Mouse (Mus musculus): ENCODE measurements at regions not wholly inside any gene's neighbourhood (a gene's known extent, or its start where the extent isn't known, plus 50 kb on each side); places are given as distances from the start of the nearest gene placed in this dataset.

DNA sequence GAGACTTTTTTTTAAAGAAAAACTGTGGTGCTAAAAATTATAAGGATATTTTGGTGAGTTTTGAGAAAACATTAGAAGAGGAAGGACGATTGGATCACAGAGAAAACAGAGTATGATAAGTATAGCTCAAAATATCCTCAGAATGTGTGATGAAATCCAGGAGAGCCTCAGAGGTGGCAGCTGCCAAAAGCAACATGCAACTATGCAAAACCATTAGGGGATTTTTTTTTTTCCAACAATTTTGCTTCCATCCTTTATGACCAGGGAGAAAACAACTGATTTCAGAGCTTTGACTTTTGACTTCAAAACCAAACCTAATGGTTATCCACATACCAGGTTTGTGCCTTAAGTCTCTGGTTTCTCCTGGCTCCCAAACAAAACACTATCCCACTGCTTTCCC, 267.4 kb upstream of the Erbb4 start:
- no peaks in the 10 kb centered on the region for H3K79me2 ChIP-seq (replicated peaks; ENCODE audit: control insufficient read depth, extremely low read depth, insufficient read depth, poor library complexity, severe bottlenecking)
- peaks cover 16% of the 10 kb centered on the region for H3K9me3 ChIP-seq (replicated peaks; ENCODE audit: low read length)
- no peak overlapping the region for H3K4me2 ChIP-seq (ENCODE audit: insufficient read depth, low read depth, poor library complexity, severe bottlenecking)
- no peak for DNase-seq (ENCODE audit: extremely low read depth)
- H3K27me3 ChIP-seq (replicated peaks), result no peaks in the 10 kb centered on the region
- H3K4me3 ChIP-seq (replicated peaks in 1 of 3; ENCODE audit: low read depth in 2 of 3, low read length in 2 of 3, poor library complexity in 1 of 3), result no peak overlapping the region
- in situ Hi-C loops (cut with MboI; ENCODE audit: low pct_ligation_motif_present, low pct_unique_long_range_greater_than_20kb, low sequenced_read_pairs), result no loop called here
- no peaks in the 10 kb centered on the region for H3K4me1 ChIP-seq (ENCODE audit: control insufficient read depth in 1 of 2, insufficient read depth in 2 of 2)
- TF ChIP-seq MAZ (IDR thresholded peaks at IDR 0.05; ENCODE audit: low read depth, low read length) (no peak), RCOR1 (conservative IDR thresholded peaks at IDR 0.05; ENCODE audit: low read depth, low read length) (no peak), POLR2AphosphoS2 (IDR thresholded peaks at IDR 0.05; ENCODE audit: low read depth, low read length) (no peak), BHLHE40 (IDR thresholded peaks at IDR 0.05; ENCODE audit: low read depth, low read length) (no peak), TCF12 (IDR thresholded peaks at IDR 0.05; ENCODE audit: low read depth, low read length) (no peak), IRF4 (IDR thresholded peaks at IDR 0.05; ENCODE audit: low read depth, low read length) (no peak), SMC3 (IDR thresholded peaks at IDR 0.05; ENCODE audit: low read depth, low read length) (no peak), E2F4 (IDR thresholded peaks at IDR 0.05; ENCODE audit: insufficient replicate concordance, low read depth, low read length) (no peak), CTCF (conservative IDR thresholded peaks at IDR 0.05 in 1 of 2, IDR thresholded peaks at IDR 0.05 in 1 of 2; ENCODE audit: low read depth in 2 of 2, low read length in 2 of 2) (no peak), UBTF (IDR thresholded peaks at IDR 0.05; ENCODE audit: low read depth, low read length) (no peak), HCFC1 (IDR thresholded peaks at IDR 0.05; ENCODE audit: low read depth, low read length) (no peak), MAFK (IDR thresholded peaks at IDR 0.05; ENCODE audit: insufficient replicate concordance, low read length) (no peak), POLR2A (IDR thresholded peaks at IDR 0.05; ENCODE audit: low read depth, low read length) (no peak), NELFE (IDR thresholded peaks at IDR 0.05; ENCODE audit: low read depth, low read length) (no peak)
- dilution Hi-C loops (cut with MboI; ENCODE audit: extremely low pct_ligation_motif_present, extremely low pct_unique_long_range_greater_than_20kb, low sequenced_read_pairs), result no loop called here
- no peak overlapping the region for H3K9ac ChIP-seq (ENCODE audit: insufficient read depth, low read depth)
- H3K27ac ChIP-seq (ENCODE audit: insufficient read depth, low read depth), result no peak overlapping the region
- no peaks in the 10 kb centered on the region for H3K36me3 ChIP-seq (replicated peaks in 1 of 2; ENCODE audit: control insufficient read depth in 1 of 2, insufficient read depth in 1 of 2, low read length in 1 of 2)

DNA sequence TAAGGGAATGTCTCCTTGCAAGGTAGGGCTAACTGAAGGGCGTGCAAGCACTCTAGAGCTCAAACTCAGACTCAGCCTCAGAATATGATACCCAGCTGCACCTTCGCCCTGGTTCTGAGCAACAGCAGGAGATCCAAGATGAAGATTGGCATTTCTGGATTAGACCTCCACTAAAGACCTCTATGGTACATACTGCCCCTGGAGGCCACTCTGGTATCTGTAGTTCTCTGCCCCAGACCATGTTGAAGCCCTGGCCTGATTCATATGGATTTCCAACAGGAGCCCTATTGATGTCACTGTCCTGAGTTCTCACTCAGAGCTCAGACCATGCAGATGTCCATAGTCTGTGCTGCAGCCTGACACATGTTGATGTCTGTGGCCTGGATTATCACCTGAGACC, 262.2 kb upstream of the Erbb4 start:
- TF ChIP-seq BHLHE40 (IDR thresholded peaks at IDR 0.05; ENCODE audit: low read depth, low read length) (no peak), CTCF (conservative IDR thresholded peaks at IDR 0.05 in 1 of 2, IDR thresholded peaks at IDR 0.05 in 1 of 2; ENCODE audit: low read depth in 2 of 2, low read length in 2 of 2) (peak in 1 of 2 experiments; percentile 14; a peak in 1 of 4 replicates), JUND (conservative IDR thresholded peaks at IDR 0.05; ENCODE audit: low read depth, low read length) (no peak)
- H3K4me3 ChIP-seq (replicated peaks in 1 of 3; ENCODE audit: low read depth in 2 of 3, low read length in 2 of 3, poor library complexity in 1 of 3), result no peak overlapping the region
- no peak for DNase-seq (ENCODE audit: extremely low read depth)
- no peaks in the 10 kb centered on the region for H3K36me3 ChIP-seq (replicated peaks in 1 of 2; ENCODE audit: control insufficient read depth in 1 of 2, insufficient read depth in 1 of 2, low read length in 1 of 2)
- H3K9me3 ChIP-seq (replicated peaks; ENCODE audit: low read length), result no peaks in the 10 kb centered on the region
- H3K79me2 ChIP-seq (replicated peaks; ENCODE audit: control insufficient read depth, extremely low read depth, insufficient read depth, poor library complexity, severe bottlenecking), result no peaks in the 10 kb centered on the region
- in situ Hi-C loops (cut with MboI; ENCODE audit: low pct_ligation_motif_present, low pct_unique_long_range_greater_than_20kb, low sequenced_read_pairs) (no loop called here), dilution Hi-C loops (cut with MboI; ENCODE audit: extremely low pct_ligation_motif_present, extremely low pct_unique_long_range_greater_than_20kb, low sequenced_read_pairs) (no loop called here)
- H3K4me2 ChIP-seq (ENCODE audit: insufficient read depth, low read depth, poor library complexity, severe bottlenecking), result no peak overlapping the region
- H3K27ac ChIP-seq (ENCODE audit: insufficient read depth, low read depth), result no peak overlapping the region
- no peak overlapping the region for H3K9ac ChIP-seq (ENCODE audit: insufficient read depth, low read depth)
- H3K27me3 ChIP-seq (replicated peaks), result no peaks in the 10 kb centered on the region
- no peaks in the 10 kb centered on the region for H3K4me1 ChIP-seq (ENCODE audit: control insufficient read depth in 1 of 2, insufficient read depth in 2 of 2)

- Histone ChIP-seq H3K79me2 (replicated peaks; ENCODE audit: control insufficient read depth, extremely low read depth, insufficient read depth, poor library complexity, severe bottlenecking) (no peaks in the 10 kb centered on the region), H3K36me3 (replicated peaks in 1 of 2; ENCODE audit: control insufficient read depth in 1 of 2, insufficient read depth in 1 of 2, low read length in 1 of 2) (no peaks in the 10 kb centered on the region)
- dilution Hi-C loops (cut with MboI; ENCODE audit: extremely low pct_ligation_motif_present, extremely low pct_unique_long_range_greater_than_20kb, low sequenced_read_pairs), result no loop called here
Measured at GRCm38 (mm10) chr1:69367531-69367930, 259.7 kb upstream of the Erbb4 start.

More at GRCm38 (mm10) chr1:69367531-69367930, 259.7 kb upstream of the Erbb4 start:
- Histone ChIP-seq H3K4me2 (ENCODE audit: insufficient read depth, low read depth, poor library complexity, severe bottlenecking) (no peak overlapping the region), H3K27ac (ENCODE audit: insufficient read depth, low read depth) (no peak overlapping the region), H3K9me3 (replicated peaks; ENCODE audit: low read length) (no peaks in the 10 kb centered on the region), H3K4me1 (ENCODE audit: control insufficient read depth in 1 of 2, insufficient read depth in 2 of 2) (peaks cover 0 to 8% of the 10 kb centered on the region in 2 experiments; a peak in 2 of 4 replicates), H3K9ac (ENCODE audit: insufficient read depth, low read depth) (no peak overlapping the region), H3K4me3 (replicated peaks in 1 of 3; ENCODE audit: low read depth in 2 of 3, low read length in 2 of 3, poor library complexity in 1 of 3) (no peak overlapping the region), H3K27me3 (replicated peaks) (no peaks in the 10 kb centered on the region)
- no peak for DNase-seq (ENCODE audit: extremely low read depth)
- TF ChIP-seq JUND (conservative IDR thresholded peaks at IDR 0.05; ENCODE audit: low read depth, low read length), result no peak
- in situ Hi-C loops (cut with MboI; ENCODE audit: low pct_ligation_motif_present, low pct_unique_long_range_greater_than_20kb, low sequenced_read_pairs), result no loop called here
